Comparison of ENCODE assay signal across 10 mouse cellular contexts in the genomic region with DNA sequence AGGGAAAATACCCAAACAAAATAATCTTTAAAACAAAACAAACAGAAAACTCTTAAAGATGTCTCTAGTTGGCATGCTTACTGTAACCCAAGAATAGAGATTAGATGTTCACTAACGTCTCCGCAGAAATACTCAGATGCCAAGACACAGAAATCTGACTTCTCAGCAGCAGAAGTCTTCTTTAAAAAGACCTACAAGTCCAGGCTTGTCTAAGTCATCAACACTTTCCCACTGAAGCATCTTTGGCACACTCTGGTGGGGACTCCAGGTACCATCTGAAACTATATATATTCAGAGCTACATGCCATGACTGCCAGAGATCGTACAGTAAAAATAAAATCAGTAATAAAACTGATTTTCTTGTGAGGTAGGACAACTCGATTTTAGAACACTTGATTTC. TPM values are rescaled to one million over a fixed set of nuclear protein-coding genes. Genes with fewer than 3 reads are reported as not detected.
DNase-seq lines count a peak whose midpoint lies in the region; ATAC-seq and TF ChIP-seq lines count a peak whose summit lies in the region.
"Had no signal": no experiment of that assay in that cellular context is flagged by ENCODE, and none has a peak within 500 bp of the region (broad histone marks: within the 10 kb centered on the region; RNA-seq: fewer than 3 reads in every experiment).

No protein-coding gene starts in this region.

- H3K4me2 ChIP-seq in stomach, postnatal 0 days (replicated peaks; ENCODE audit: low read depth): no peak overlapping the region
- H3K4me2 ChIP-seq: lung, embryonic 15.5 days had no signal

- H3K27ac ChIP-seq in stomach, postnatal 0 days (replicated peaks): no peak overlapping the region
- H3K27ac ChIP-seq: lung, embryonic 15.5 days had no signal

- H3K4me3 ChIP-seq in stomach, postnatal 0 days (ENCODE audit: low read depth, low read length): no peak overlapping the region
- H3K4me3 ChIP-seq: lung, embryonic 15.5 days had no signal

- peak; percentile 43 for DNase-seq in heart, postnatal 4 days
- DNase-seq in heart, adult 8-10 months (ENCODE audit: low spot score): no peak
- DNase-seq in right cerebral cortex, adult 18-20 months: peak; percentile 25
- no peak for DNase-seq in right cerebral cortex, postnatal 25 days
- DNase-seq in adipocyte (ENCODE audit: low spot score): peak; percentile 52
- no peak for DNase-seq in stomach, postnatal 0 days (ENCODE audit: low spot score)
- DNase-seq in ovary, postnatal 14 days (ENCODE audit: low spot score): no peak
- DNase-seq: layer of hippocampus, adult 9-11 months had no signal

- H3K36me3 ChIP-seq in stomach, postnatal 0 days (ENCODE audit: control insufficient read depth, insufficient read depth, low read length): no peaks in the 10 kb centered on the region
- H3K36me3 ChIP-seq: lung, embryonic 15.5 days had no signal

- TF ChIP-seq EP300 in stomach, postnatal 0 days (optimal IDR thresholded peaks at IDR 0.05): no peak

- WGBS in stomach, postnatal 0 days: 60% methylated on average over 4 of the region's 4 CpGs

- H3K4me1 ChIP-seq in stomach, postnatal 0 days (replicated peaks; ENCODE audit: control insufficient read depth, insufficient read depth): no peaks in the 10 kb centered on the region
- H3K4me1 ChIP-seq: lung, embryonic 15.5 days had no signal

- no peaks in the 10 kb centered on the region for H3K27me3 ChIP-seq in stomach, postnatal 0 days (ENCODE audit: control insufficient read depth, insufficient read depth, low read length)
- H3K27me3 ChIP-seq: lung, embryonic 15.5 days had no signal

- H3K9me3 ChIP-seq in stomach, postnatal 0 days (ENCODE audit: control insufficient read depth, low read length): no peaks in the 10 kb centered on the region
- H3K9me3 ChIP-seq: lung, embryonic 15.5 days had no signal

- H3K9ac ChIP-seq in stomach, postnatal 0 days (ENCODE audit: low read length): no peak overlapping the region
- H3K9ac ChIP-seq: lung, embryonic 15.5 days had no signal

- ATAC-seq in stomach, postnatal 0 days (ENCODE audit: low FRiP score, low TSS enrichment): no peak
- ATAC-seq: hindbrain, embryonic 16.5 days had no signal

- peak; percentile 71 for TF ChIP-seq CTCF in stomach, postnatal 0 days (IDR thresholded peaks at IDR 0.05; ENCODE audit: low read depth)

RNA-seq across cellular contexts. Expression of a gene that starts 25.2 kb away (rescaled TPM):
- total RNA-seq in heart, postnatal 4 days (2021): 10 to 100 TPM; 15.7 to 17.7 TPM
- 10 to 100 TPM; 13.5 to 19.6 (median 17.2) TPM for total RNA-seq in heart, adult 8-10 months (2022)
- 66.0 and 66.5 TPM in 2 replicates for polyA plus RNA-seq in stomach, postnatal 0 days (2015; fragmentation: Nextera tagmentation; extraction: Ambion mirVana)

RNA-seq across cellular contexts. Expression of a gene that starts 27.4 kb away (rescaled TPM):
- 10 to 100 TPM; 34.9 TPM for total RNA-seq in heart, postnatal 4 days (2021)
- 10 to 100 TPM; 16.2 to 18.6 (median 17.4) TPM for total RNA-seq in heart, adult 8-10 months (2022)
- polyA plus RNA-seq in stomach, postnatal 0 days (2015; fragmentation: Nextera tagmentation; extraction: Ambion mirVana): 12.6 and 13.6 TPM in 2 replicates

Comparison
In these comparisons a context has a peak if more than half of its experiments do, and no peak if none do; other contexts are left out.
1. DNase-seq: peak in heart, postnatal 4 days (single experiment), right cerebral cortex, adult 18-20 months (single experiment) and adipocyte (single experiment); none in heart, adult 8-10 months (single experiment), right cerebral cortex, postnatal 25 days (single experiment), stomach, postnatal 0 days (single experiment) and ovary, postnatal 14 days (single experiment).